13 mouse cellular contexts compared by ENCODE assay signal in genomic region chr1:37725880-37726279, GRCm38 (mm10). TPM values are rescaled to one million over a fixed set of nuclear protein-coding genes. Genes with fewer than 3 reads are reported as not detected.
A peak's percentile ranks its signal among the peaks of the same experiment; 100 is the strongest.
DNase-seq lines count a peak whose midpoint lies in the region; ATAC-seq and TF ChIP-seq lines count a peak whose summit lies in the region.
"Had no signal": no experiment of that assay in that cellular context is flagged by ENCODE, and none has a peak within 500 bp of the region (broad histone marks: within the 10 kb centered on the region; RNA-seq: fewer than 3 reads in every experiment).

No protein-coding gene starts in this region.

- H3K27me3 ChIP-seq in heart, embryonic 16.5 days (ENCODE audit: control insufficient read depth, insufficient read depth, low read length), result peaks cover 2% of the 10 kb centered on the region; the same call in 1 of the 2 replicates
- H3K27me3 ChIP-seq in midbrain, postnatal 0 days (ENCODE audit: insufficient read depth, low read length), result peaks cover 4% of the 10 kb centered on the region; the same call in 1 of the 2 replicates
- H3K27me3 ChIP-seq in kidney, adult 2 months (replicated peaks; ENCODE audit: control insufficient read depth, insufficient read depth, low read length), result no peaks in the 10 kb centered on the region

- no peak for ATAC-seq in heart, embryonic 16.5 days (replicated peaks; ENCODE audit: extremely low read depth, insufficient read depth, low FRiP score)
- peak; percentile 58; the same call in 1 of the 2 replicates for ATAC-seq in midbrain, postnatal 0 days (ENCODE audit: low FRiP score)
- ATAC-seq in cerebellum, adult (ENCODE audit: insufficient number of reproducible peaks, low FRiP score, low TSS enrichment), result no peak
- ATAC-seq: liver, embryonic 12.5 days had no signal

- H3K36me3 ChIP-seq in heart, embryonic 16.5 days (ENCODE audit: control insufficient read depth, insufficient read depth), result no peaks in the 10 kb centered on the region
- no peaks in the 10 kb centered on the region for H3K36me3 ChIP-seq in midbrain, postnatal 0 days (ENCODE audit: insufficient read depth, low read length)
- no peaks in the 10 kb centered on the region for H3K36me3 ChIP-seq in kidney, adult 2 months (ENCODE audit: control insufficient read depth, insufficient read depth, low read length)
- H3K36me3 ChIP-seq: heart, embryonic 10.5 days; liver, embryonic 12.5 days had no signal

- no peak for DNase-seq in heart, postnatal 14 days
- peak; percentile 47 for DNase-seq in brain, embryonic 14.5 days (ENCODE audit: low read depth)
- peak; percentile 56 to 81 for DNase-seq in layer of hippocampus, adult 2 months (ENCODE audit: low spot score in 2 of 2)
- DNase-seq in midbrain, postnatal 0 days (ENCODE audit: low spot score), result peak; percentile 15
- DNase-seq in kidney, adult 2 months, result no peak
- DNase-seq in urinary bladder, postnatal 36 days (ENCODE audit: low spot score in 2 of 2), result no peak
- DNase-seq: adrenal gland, postnatal 25 days; cerebellum, postnatal 25 days; kidney, postnatal 36 days had no signal

- 59% methylated on average over 12 of the region's 12 CpGs for WGBS in heart, embryonic 16.5 days
- whole genome bisulfite sequencing in midbrain, postnatal 0 days, result 61% methylated on average over 12 of the region's 12 CpGs
- 64% methylated on average over 12 of the region's 12 CpGs for WGBS in kidney, adult 2 months

- intact Hi-C loops in heart, postnatal 14 days (cut with DNase I), result no loop called here

- H3K9ac ChIP-seq in heart, embryonic 16.5 days (ENCODE audit: low read length), result no peak overlapping the region
- 0 out of 2 replicates have a peak overlapping the region, but pooled peaks have one; percentile 1 for H3K9ac ChIP-seq in midbrain, postnatal 0 days (replicated peaks; ENCODE audit: low read length, poor library complexity, severe bottlenecking)
- H3K9ac ChIP-seq: liver, embryonic 12.5 days had no signal

- no peak for TF ChIP-seq POLR2A in brain, embryonic 14.5 days (IDR thresholded peaks at IDR 0.05; ENCODE audit: borderline replicate concordance, extremely low read depth, insufficient read depth, insufficient read length, poor library complexity, severe bottlenecking)
- TF ChIP-seq POLR2A in kidney, adult 2 months (IDR thresholded peaks at IDR 0.05; ENCODE audit: low read depth, low read length), result no peak

- no peak overlapping the region for H3K27ac ChIP-seq in heart, embryonic 16.5 days (ENCODE audit: low read length)
- H3K27ac ChIP-seq in layer of hippocampus, adult 2 months, result peak overlapping the region; percentile 88
- H3K27ac ChIP-seq in midbrain, postnatal 0 days (ENCODE audit: low read depth, low read length), result peak overlapping the region; percentile 69
- no peak overlapping the region for H3K27ac ChIP-seq in kidney, adult 2 months (ENCODE audit: insufficient read depth, low read depth, low read length)
- H3K27ac ChIP-seq: heart, embryonic 10.5 days; liver, embryonic 12.5 days had no signal

- peak overlapping the region; percentile 12; the same call in 1 of the 2 replicates for H3K4me2 ChIP-seq in heart, embryonic 16.5 days (ENCODE audit: low read depth, low read length)
- H3K4me2 ChIP-seq in midbrain, postnatal 0 days (ENCODE audit: low read depth, low read length, poor library complexity, severe bottlenecking), result peak overlapping the region; percentile 21; the same call in 1 of the 2 replicates
- H3K4me2 ChIP-seq: liver, embryonic 12.5 days had no signal

- TF ChIP-seq CTCF in brain, embryonic 14.5 days (IDR thresholded peaks at IDR 0.05; ENCODE audit: borderline replicate concordance, extremely low read depth, insufficient read depth, insufficient read length), result no peak
- TF ChIP-seq CTCF in layer of hippocampus, adult 2 months (conservative IDR thresholded peaks at IDR 0.05), result no peak
- TF ChIP-seq CTCF in midbrain, postnatal 0 days (IDR thresholded peaks at IDR 0.05), result no peak
- no peak for TF ChIP-seq CTCF in kidney, adult 2 months (conservative IDR thresholded peaks at IDR 0.05; ENCODE audit: insufficient read depth, insufficient read length, low read depth, low read length)

- H3K4me3 ChIP-seq in heart, embryonic 16.5 days (ENCODE audit: low read length), result no peak overlapping the region
- peak overlapping the region; percentile 26 for H3K4me3 ChIP-seq in layer of hippocampus, adult 2 months
- no peak overlapping the region for H3K4me3 ChIP-seq in midbrain, postnatal 0 days (ENCODE audit: low read depth, low read length)
- no peak overlapping the region for H3K4me3 ChIP-seq in kidney, adult 2 months (ENCODE audit: insufficient read depth, low read depth, low read length)
- H3K4me3 ChIP-seq: heart, embryonic 10.5 days; liver, embryonic 12.5 days had no signal

- H3K9me3 ChIP-seq in heart, embryonic 16.5 days (replicated peaks; ENCODE audit: control insufficient read depth, low read length), result no peaks in the 10 kb centered on the region
- no peaks in the 10 kb centered on the region for H3K9me3 ChIP-seq in midbrain, postnatal 0 days (ENCODE audit: low read length)
- H3K9me3 ChIP-seq: heart, embryonic 10.5 days; liver, embryonic 12.5 days had no signal

- H3K4me1 ChIP-seq in heart, embryonic 16.5 days (ENCODE audit: control insufficient read depth, insufficient read depth, low read length), result no peaks in the 10 kb centered on the region
- no peaks in the 10 kb centered on the region for H3K4me1 ChIP-seq in midbrain, postnatal 0 days (ENCODE audit: insufficient read depth, low read length)
- no peaks in the 10 kb centered on the region for H3K4me1 ChIP-seq in kidney, adult 2 months (ENCODE audit: control insufficient read depth, insufficient read depth, low read length)
- H3K4me1 ChIP-seq: heart, embryonic 10.5 days; liver, embryonic 12.5 days had no signal

RNA-seq across cellular contexts. Expression of gene 2010300C02Rik, which starts 6.0 kb away (rescaled TPM):
- 4.5 and 5.2 TPM in 2 replicates for polyA plus RNA-seq in heart, embryonic 16.5 days (2015; fragmentation: Nextera tagmentation; extraction: Ambion mirVana)
- 1 to 10 TPM; 1.1 to 1.3 TPM for total RNA-seq in heart, postnatal 14 days (2021)
- polyA plus RNA-seq in brain, embryonic 14.5 days (2012; rRNA removed), result 1.9 and 2.8 TPM in 2 replicates
- total RNA-seq in layer of hippocampus, adult 2 months (2021), result 100 to 1,000 TPM; 399 to 415 TPM
- 7.9 and 11.1 TPM in 2 replicates for total RNA-seq in midbrain, postnatal 0 days (2014; rRNA removed)
- polyA plus RNA-seq in midbrain, postnatal 0 days (2015; fragmentation: Nextera tagmentation; extraction: Ambion mirVana), result 5.2 and 6.9 TPM in 2 replicates
- polyA plus RNA-seq in kidney, adult 2 months (2012; rRNA removed), result 0.86 and 1.2 TPM in 2 replicates

Comparison
In these comparisons a context has a peak if more than half of its experiments do, and no peak if none do; other contexts are left out.
1. H3K27ac ChIP-seq: peak in layer of hippocampus, adult 2 months (single experiment) and midbrain, postnatal 0 days (single experiment); none in heart, embryonic 16.5 days (single experiment) and kidney, adult 2 months (single experiment).
2. DNase-seq: peak in brain, embryonic 14.5 days (single experiment), layer of hippocampus, adult 2 months (2 of 2) and midbrain, postnatal 0 days (single experiment); none in heart, postnatal 14 days (0 of 2), kidney, adult 2 months (single experiment) and urinary bladder, postnatal 36 days (0 of 2).